Mouse (Mus musculus) telencephalon, adult 2 months (tissue): Measurements from ENCODE around the gene Prap1.
A peak's percentile ranks its signal among the peaks of the same experiment; 100 is the strongest.

Experiments used
- DNase-seq: peaks from one replicate; pipeline ENCODE4 v3.0.0-alpha.2; 2011; ENCODE audit warnings: low read depth, low spot score

Gene Prap1

GRCm38 (mm10) chr7:140092924-140093528, at the start of gene Prap1:
TSS of gene Prap1 (plus strand) at chr7:140093395.
- DNase-seq: no peak

GRCm38 (mm10) chr7:140045546-140045945, 47.6 kb upstream of the Prap1 start:
- no peak for DNase-seq

GRCm38 (mm10) chr7:140047811-140048311, 45.3 kb upstream of the Prap1 start:
- DNase-seq: no peak

- no peak for DNase-seq
Measured at GRCm38 (mm10) chr7:140048361-140049114, 44.7 kb upstream of the Prap1 start, which contains the start of gene Msx3. TSS of gene Msx3 (minus strand) at chr7:140049089.

GRCm38 (mm10) chr7:140049115-140049689, 44.0 kb upstream of the Prap1 start:
- DNase-seq: no peak

- peak; percentile 70 for DNase-seq
Measured at GRCm38 (mm10) chr7:140054124-140054523, 39.1 kb upstream of the Prap1 start.

GRCm38 (mm10) chr7:140057413-140058407, 35.5 kb upstream of the Prap1 start:
- no peak for DNase-seq

- DNase-seq: no peak
Measured at GRCm38 (mm10) chr7:140058528-140058927, 34.7 kb upstream of the Prap1 start.

- no peak for DNase-seq
Measured at GRCm38 (mm10) chr7:140059601-140060000, 33.6 kb upstream of the Prap1 start.

- DNase-seq: no peak
Measured at GRCm38 (mm10) chr7:140060936-140061831, 32.0 kb upstream of the Prap1 start.

GRCm38 (mm10) chr7:140061832-140062130, 31.4 kb upstream of the Prap1 start:
- no peak for DNase-seq

- DNase-seq: no peak
Measured at GRCm38 (mm10) chr7:140062307-140062706, 30.9 kb upstream of the Prap1 start.

GRCm38 (mm10) chr7:140063092-140063491, 30.1 kb upstream of the Prap1 start:
- no peak for DNase-seq

GRCm38 (mm10) chr7:140067397-140067796, 25.8 kb upstream of the Prap1 start:
- DNase-seq: no peak

- DNase-seq: no peak
Measured at GRCm38 (mm10) chr7:140070042-140070711, 23.0 kb upstream of the Prap1 start.

- no peak for DNase-seq
Measured at GRCm38 (mm10) chr7:140077698-140078097, 15.5 kb upstream of the Prap1 start.

GRCm38 (mm10) chr7:140078711-140079110, 14.5 kb upstream of the Prap1 start:
- peak; percentile 67 for DNase-seq

GRCm38 (mm10) chr7:140080503-140081156, 12.6 kb upstream of the Prap1 start:
- DNase-seq: peak; percentile 96
